Mouse (Mus musculus) left cerebral cortex, adult 18-20 months (tissue): Measurements from ENCODE around the gene Aatk. TPM values are rescaled to one million over a fixed set of nuclear protein-coding genes. Genes with fewer than 3 reads are reported as not detected.

Source experiments
- DNase-seq, 2 experiments: peaks; one replicate each; pipeline ENCODE4 v3.0.0; 2021 to 2022; ENCODE audit warnings: low spot score in 2 of 2, mixed read lengths in 1 of 2
- total RNA-seq, 2 experiments: library from RNA; stranded (reverse); gene quantifications; 2 replicates each; pipeline ENCODE4 v1.2.3; 2021

Aatk gene
- total RNA-seq, 2 experiments from 2014 or later = 185 to 187 TPM

DNA sequence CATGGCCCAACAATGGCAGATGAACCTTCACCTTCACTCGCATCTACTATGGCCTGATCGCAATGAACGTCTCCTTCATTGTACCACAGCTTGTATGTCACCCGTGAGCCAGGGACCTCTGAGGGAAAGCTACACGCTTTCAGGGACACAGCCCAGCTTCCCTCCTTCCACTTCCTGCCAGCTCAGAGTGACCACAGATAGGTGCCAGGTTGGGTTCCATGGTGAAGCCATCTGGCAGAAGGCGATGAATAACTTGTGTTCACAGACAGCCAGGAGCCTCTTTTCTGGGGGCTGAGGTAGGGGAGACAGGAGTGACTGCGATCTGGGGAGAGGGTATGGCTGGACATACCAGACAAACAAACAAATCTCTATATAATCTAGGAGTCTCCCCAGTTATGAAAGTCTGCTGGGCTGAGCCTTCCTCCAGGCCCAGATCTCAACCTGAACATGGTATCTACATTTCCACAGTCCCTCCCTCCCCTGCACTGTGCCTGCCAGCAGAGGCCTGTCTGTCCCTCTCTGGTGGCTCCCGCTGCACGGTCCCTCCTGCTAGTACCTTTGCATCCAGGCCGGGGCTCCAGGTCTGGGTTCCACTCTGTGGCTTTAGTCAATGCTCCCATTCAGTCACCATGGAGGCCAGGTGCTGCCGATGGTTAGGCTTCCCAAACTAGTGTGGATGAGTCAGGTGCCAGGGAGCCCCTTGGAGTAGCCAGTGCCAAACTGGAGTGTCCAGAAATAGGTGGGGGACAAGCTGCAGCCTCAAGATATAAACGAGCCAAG is 9.2 kb upstream of the Aatk start:
- DNase-seq = no peak

GRCm38 (mm10) chr11:120053846-120054245 is 6.9 kb upstream of the Aatk start:
- no peak for DNase-seq

DNA sequence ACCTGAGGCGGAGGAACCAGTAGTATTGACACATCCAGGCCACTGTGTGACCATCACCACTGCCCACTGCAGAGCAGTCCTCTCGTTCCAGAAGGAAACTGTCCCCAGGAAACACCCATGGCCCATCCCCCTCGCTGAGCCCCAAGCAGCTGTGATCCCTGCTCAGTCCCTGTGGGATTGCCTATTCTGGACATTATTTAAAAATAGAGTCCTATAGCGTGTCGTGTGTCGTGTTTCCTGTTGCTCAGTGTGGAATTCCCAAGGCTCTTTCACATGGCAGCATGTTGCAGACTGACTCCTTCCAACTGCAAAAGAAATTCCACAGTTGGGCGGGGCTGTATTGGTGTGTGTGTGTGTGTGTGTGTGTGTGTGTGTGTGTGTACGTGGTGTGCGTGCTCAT is 5.3 kb upstream of the Aatk start:
- DNase-seq = no peak

- no peak for DNase-seq
These were observed 4.3 kb upstream of the Aatk start for GRCm38 (mm10) chr11:120051124-120051811.

DNA sequence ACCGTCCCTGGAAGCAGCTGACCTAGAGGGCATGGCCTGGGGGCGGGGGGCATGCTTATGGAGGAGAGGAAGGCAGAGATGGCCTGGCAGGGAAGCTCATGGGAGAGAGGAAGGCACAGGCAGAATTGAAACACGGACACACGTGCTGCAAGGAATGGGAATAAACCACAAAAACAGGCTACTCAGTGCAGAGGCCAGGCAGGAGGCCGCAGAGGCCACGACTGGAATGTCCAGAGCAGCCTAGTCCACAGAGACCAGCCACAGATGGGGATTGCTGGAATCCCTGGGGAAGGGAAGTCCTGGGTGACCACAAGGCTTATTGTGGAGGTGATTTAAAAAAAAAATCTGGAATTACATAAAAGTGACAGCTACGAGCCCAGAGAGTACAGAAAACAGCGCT is 2.1 kb upstream of the Aatk start:
- DNase-seq = no peak

GRCm38 (mm10) chr11:120048252-120048556 is 1.2 kb upstream of the Aatk start:
- peak; percentile 67 to 73 for DNase-seq

DNA sequence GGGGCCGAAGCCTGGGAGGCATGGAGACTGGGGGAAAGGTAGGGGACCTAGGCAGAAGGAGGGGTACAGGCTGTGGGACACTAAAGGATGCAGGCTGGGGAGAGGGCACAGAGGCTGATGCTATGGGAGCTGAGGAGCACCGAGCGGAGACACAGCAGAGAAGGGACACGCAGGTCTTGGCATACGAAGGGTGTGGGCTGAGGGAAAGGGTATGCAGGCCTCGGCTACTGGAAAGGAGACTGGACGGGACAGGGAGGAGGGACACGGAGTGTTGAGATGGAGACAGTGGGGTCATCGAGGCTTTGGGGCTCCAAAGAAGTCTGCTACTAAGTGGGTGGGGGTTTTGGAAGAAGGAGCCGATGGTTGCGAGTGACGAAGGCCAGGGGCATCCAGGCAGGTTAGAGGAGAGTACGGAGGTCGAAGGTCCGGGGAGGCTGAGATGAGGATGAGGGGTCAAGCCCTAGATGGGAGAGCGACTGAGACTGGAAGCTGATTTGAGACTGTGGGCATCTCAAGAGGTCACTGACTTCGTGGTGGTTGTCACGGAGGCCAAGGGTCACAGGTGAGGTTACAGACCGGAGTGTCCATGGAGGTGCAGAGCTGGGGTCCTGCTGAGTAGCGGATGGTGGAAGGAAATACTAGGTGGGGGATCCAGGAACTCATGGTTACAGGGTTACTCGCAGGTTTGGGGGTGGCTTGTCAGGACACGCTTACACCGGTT is 724 bp upstream of the Aatk start:
- peak in 1 of 2 experiments; percentile 49 for DNase-seq

DNA sequence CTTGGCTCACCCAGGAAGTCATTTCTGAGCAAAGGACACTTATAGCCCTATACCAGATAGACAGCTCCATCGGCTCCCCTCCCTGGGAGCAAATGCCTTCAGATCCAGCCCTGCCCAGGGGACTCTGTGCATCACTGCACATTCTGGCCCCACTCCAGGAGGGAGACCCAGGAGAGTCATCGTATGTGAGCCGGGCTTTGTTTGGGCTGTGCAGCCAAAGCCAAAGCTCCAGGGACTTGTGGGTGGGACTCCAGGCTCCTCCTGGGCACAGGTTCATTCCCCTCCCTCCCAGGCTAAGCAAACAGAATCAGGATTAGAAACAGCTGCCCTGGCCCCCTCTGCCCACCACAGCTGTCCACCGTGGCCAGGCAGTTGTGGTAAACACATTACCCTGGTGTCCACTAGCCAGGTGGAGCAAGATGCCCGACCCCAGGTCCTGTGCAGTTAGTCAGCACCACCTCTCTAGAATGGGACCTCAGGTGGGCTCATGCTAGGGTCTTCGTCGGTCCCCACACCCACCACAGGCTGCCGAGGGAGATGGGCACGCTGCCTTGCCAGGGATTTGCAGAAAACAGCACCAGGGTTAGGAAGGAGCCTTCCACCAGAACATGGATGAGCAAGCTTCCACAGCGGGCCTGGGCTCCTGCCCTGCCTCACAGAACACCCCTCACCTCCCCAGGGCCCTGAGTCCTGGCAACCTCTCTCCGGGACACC is 971 bp downstream of the Aatk start:
- no peak for DNase-seq

GRCm38 (mm10) chr11:120045341-120045740 is 1.6 kb downstream of the Aatk start:
- DNase-seq = no peak

- DNase-seq = no peak
These were observed 4.7 kb downstream of the Aatk start for GRCm38 (mm10) chr11:120042141-120042838.

DNA sequence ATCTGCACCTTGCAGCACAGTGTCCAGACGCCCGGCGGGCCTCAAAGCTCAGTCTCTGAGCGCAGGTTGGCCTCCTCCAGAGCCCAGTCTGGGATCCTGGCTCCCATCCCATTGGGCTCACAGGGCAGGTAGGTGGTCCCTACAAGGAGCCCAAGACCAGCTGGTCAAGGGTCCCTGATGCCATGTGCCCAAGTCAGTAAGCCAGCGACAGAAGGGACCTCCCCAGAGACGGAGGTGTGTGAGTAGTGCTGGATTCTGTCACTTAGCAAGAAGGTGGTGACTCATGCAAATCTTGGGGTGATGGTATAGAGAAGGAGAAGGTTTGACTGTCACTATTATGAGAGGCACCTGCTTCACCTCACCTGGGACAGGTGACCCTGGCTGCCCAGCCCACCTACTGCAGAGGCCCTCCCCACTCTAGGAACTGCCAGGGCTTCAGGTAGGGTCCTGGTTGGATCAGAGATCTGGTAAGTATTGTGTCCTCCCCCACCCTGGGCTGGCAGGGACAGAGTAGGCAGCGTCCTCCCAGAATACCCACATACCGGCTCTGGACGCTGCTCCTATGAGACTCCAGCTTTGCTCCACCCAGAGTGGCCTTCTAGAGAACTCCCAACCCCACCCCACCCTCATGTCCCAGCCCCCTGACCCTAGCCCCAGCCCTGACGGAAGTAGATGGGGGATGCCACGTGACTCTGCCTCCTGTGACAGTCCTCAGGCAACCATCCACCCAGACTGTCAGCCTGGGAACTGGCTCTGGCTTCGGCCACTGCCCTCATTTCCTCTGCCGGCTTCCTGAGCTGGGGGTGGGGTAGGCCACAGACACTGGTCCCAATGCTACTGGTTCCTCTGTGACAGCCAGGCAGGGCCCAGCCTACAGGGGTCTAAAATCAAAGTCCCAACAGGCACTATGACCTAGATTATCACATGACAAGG is 5.5 kb downstream of the Aatk start:
- DNase-seq = peak in 1 of 2 experiments; percentile 48

- DNase-seq = peak; percentile 54 to 66
These were observed 6.5 kb downstream of the Aatk start for GRCm38 (mm10) chr11:120040440-120040839.

DNA sequence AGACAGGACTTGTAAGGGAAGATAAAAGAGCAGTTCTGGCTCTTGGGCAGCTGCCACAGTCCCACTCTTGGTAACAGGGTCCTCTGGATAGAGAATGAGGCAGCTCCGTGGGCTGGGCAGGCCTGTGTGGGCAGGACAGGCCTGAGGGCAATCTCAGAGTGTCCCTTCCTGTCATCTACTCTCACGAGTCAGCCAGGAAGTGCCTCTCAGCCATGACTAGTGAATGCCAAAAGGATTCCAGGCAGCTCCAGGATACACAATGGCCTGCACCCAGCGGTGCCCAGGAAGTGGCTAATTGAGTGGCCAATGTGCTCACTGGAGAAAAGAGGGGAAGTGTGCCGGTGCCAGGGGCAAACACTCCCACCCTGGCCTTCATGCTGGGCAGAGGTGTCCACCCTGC is 7.4 kb downstream of the Aatk start:
- no peak for DNase-seq

DNA sequence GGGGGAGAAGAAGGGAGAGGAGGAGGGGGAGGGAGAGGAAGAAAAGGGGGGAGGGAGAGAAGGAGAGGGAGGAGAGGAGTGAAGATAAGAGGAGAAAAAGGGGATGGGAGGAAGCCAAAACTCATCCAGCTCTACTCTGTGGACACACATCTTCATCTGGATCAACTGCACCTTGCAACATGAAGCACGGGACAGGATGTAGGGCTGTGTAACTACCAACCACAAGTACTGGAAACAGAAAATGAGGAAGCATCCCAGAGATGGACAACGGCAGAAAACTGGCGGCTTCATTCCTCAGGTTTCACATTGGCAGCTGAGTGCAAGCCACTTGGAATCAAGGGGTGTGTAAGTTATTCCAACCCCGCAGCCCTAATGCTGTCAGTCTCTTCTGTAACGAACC is 12.2 kb downstream of the Aatk start:
- DNase-seq = no peak

DNA sequence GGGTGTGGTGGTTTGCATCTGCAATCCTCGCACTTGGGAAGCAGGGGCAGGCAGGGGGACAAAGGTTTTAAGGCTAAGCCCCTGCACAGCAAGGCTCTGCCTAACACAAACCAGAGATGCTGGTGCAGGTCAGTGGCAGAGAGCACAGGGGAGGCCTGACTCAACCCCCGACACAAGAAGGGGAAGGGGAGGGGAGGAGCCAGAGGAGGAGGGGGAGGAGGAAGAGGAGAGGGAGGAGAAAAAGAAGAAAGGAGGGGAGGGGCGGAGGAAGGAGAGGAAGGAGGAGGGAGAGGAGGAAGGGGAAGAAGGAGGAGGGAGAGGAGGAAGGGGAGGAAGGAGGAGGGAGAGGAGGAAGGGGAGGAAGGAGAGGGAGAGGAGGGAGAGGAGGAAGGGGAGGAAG is 12.7 kb downstream of the Aatk start:
- no peak for DNase-seq

DNA sequence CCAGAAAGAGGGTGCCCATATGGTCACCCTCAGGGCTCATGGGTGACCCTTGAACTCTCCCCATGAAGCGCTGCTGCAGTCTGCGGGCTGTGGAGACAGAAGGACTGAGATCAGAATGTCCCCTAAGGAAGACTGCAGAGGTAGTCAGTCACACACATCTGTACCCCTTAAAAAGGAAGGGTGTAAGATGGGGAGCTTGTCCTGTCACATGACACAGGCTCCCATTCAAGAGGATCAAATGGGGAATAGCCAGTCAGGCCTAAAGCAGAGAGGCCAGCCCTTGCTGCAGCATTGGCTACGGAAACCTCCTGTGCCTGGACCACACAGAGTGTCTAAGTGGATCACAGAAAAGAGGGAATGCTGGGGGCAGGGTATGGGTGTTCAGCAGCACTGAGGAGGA is 13.5 kb downstream of the Aatk start:
- no peak for DNase-seq

DNA sequence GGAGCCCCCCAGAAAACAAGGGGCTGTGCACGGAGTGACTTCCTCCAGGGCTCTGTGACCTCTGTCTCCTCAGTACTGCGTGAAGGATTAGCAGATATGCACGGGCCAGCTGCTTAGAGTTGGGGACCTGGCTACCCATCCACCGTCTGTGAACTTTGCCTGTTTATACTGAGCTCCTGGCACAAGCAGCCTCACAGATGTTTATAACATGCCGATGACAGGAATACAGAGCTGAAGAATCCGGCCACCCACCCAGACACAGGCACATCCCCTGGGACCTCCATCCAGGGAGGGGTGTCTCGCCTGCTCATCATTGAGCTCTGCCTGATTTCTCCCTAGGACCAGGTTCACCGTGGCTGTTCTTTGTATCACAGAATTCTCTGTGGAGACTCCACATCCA is 14.9 kb downstream of the Aatk start:
- DNase-seq = no peak

- DNase-seq = no peak
These were observed 16.6 kb downstream of the Aatk start for GRCm38 (mm10) chr11:120030145-120030901.
